Mouse (Mus musculus) kidney, adult 18-20 months (tissue): ENCODE measurements at regions not wholly inside any gene's neighbourhood (a gene's known extent, or its start where the extent isn't known, plus 50 kb on each side); places are given as distances from the start of the nearest gene placed in this dataset.

Experiments used
- DNase-seq: peaks from one replicate; pipeline ENCODE4 v3.0.0; 2021

GRCm38 (mm10) chr11:114129270-114129669 lies 62.4 kb upstream of the Sdk2 start:
- no peak for DNase-seq

DNA sequence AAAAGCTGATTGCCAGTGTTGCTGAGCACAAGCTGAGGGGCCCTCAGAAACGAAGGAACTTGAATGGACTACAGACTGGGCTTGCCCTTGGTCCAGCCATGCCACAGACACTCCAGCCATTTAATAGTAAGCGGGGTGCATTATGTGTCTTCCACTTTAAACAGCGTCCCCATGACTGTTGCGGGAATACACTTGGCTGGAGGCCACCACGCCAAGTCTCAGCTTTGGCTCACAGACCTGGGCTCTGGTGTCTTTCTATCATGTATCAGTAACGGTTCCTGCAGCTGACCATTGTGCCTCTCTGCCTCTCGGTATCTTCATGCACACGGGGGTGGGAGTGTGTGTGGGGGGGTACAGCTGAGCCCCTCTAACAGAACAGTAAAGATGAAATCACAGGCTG lies 62.0 kb upstream of the Sdk2 start:
- no peak for DNase-seq

- DNase-seq = no peak
Measured at GRCm38 (mm10) chr11:114127426-114127825, 60.6 kb upstream of the Sdk2 start.

DNA sequence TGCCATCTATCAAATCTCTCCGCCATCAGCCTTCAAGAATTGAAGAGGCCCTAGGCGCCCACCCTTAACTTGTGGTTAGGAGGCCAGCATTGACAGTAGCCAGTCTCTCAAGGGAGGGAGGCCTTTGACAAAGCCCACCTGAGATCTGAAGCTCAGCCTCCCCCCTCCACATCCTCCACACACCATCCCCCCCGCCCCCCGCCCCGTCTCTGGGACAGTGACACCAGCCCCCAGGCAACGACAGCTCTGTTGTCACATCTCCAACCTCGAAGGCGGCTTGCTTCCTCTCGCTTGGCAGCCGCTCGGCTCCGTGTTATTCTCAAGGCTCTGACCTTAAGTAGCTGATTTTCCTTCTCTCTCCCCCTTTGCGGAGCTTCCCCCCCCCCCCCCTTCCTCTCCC lies 55.3 kb upstream of the Sdk2 start:
- DNase-seq = no peak

GRCm38 (mm10) chr11:114119135-114119534 lies 52.3 kb upstream of the Sdk2 start:
- no peak for DNase-seq
